Mouse (Mus musculus) limb, embryonic 12.5 days (tissue): Measurements from ENCODE around the gene Timm8b. TPM values are rescaled to one million over a fixed set of nuclear protein-coding genes. Genes with fewer than 3 reads are reported as not detected.
A peak's percentile ranks its signal among the peaks of the same experiment; 100 is the strongest.

Experiments used
- ATAC-seq: fragments of 200-750 bp; cut with Nextera tagmentation; 2 replicates; pipeline ENCODE4 v1.8.0; 2017; ENCODE audit warnings: low read depth, moderate TSS enrichment; ENCODE audit not compliant: insufficient number of reproducible peaks, insufficient read depth, low FRiP score, low TSS enrichment
- H3K27ac ChIP-seq: fragments of 300-500 bp; sonication (generic); 2 replicates; pipeline ENCODE4 v1.5.1; 2016; ENCODE audit warnings: mild to moderate bottlenecking, moderate library complexity
- H3K27me3 ChIP-seq: fragments of 300-500 bp; sonication (generic); 2 replicates; pipeline ENCODE4 v1.6.1; 2016; ENCODE audit warnings: mild to moderate bottlenecking, moderate library complexity
- H3K36me3 ChIP-seq: fragments of 300-500 bp; sonication (generic); 2 replicates; pipeline ENCODE4 v1.6.1; 2016; ENCODE audit warnings: mild to moderate bottlenecking, moderate library complexity
- H3K4me1 ChIP-seq: fragments of 300-500 bp; sonication (generic); replicated peaks from 2 replicates; pipeline ENCODE4 v1.6.1; 2016
- H3K4me2 ChIP-seq: fragments of 300-500 bp; sonication (generic); 2 replicates; pipeline ENCODE4 v1.6.1; 2016; ENCODE audit warnings: mild to moderate bottlenecking, moderate library complexity
- H3K4me3 ChIP-seq: fragments of 300-500 bp; sonication (generic); replicated peaks from 2 replicates; pipeline ENCODE4 v1.5.1; 2016; ENCODE audit warnings: mild to moderate bottlenecking
- H3K9ac ChIP-seq: fragments of 300-500 bp; sonication (generic); replicated peaks from 2 replicates; pipeline ENCODE4 v1.6.1; 2016; ENCODE audit warnings: mild to moderate bottlenecking, moderate library complexity
- H3K9me3 ChIP-seq: fragments of 300-500 bp; sonication (generic); 2 replicates; pipeline ENCODE4 v1.6.1; 2016; ENCODE audit warnings: mild to moderate bottlenecking, moderate library complexity
- WGBS: fragments of 180-500 bp; shearing (Covaris S2); methylation state at CpG from one replicate; pipeline ENCODE4 v1.1.7; 2016; 5-methylcytosine and 5-hydroxymethylcytosine counted together
- polyA plus RNA-seq: library from polyadenylated mRNA; unstranded; fragments of >200 nt; fragmentation: Nextera tagmentation; extraction: Ambion mirVana; gene quantifications from 2 replicates; pipeline ENCODE4 v1.2.1, GENCODE M21; 2016

The Timm8b gene
- 323 and 341 TPM in 2 replicates for polyA plus RNA-seq

GRCm38 (mm10) chr9:50603189-50603997 lies at the start of gene Timm8b, which contains the start of gene Sdhd:
Gene Timm8b, plus strand, starts transcription at chr9:50603910.
Gene Sdhd, minus strand, starts transcription at chr9:50603812.
- ATAC-seq: peak; percentile 94
- peaks cover 54% of the 10 kb centered on the region for H3K36me3 ChIP-seq

GRCm38 (mm10) chr9:50554241-50555093 lies 49.2 kb upstream of the Timm8b start, which contains the start of gene Il18:
Gene Il18, plus strand, starts transcription at chr9:50554827.
- no peak for ATAC-seq
- H3K4me2 ChIP-seq: peak within 1 kb of the TSS; percentile 17
- 0 out of 2 replicates have a peak within 1 kb of the TSS, but pooled peaks have one; percentile 12 for H3K9ac ChIP-seq
- H3K4me3 ChIP-seq: no peak within 1 kb of the TSS
- no peaks in the 10 kb centered on the region for H3K4me1 ChIP-seq
- H3K36me3 ChIP-seq: no peaks in the 10 kb centered on the region
- H3K9me3 ChIP-seq: no peaks in the 10 kb centered on the region
- H3K27me3 ChIP-seq: no peaks in the 10 kb centered on the region
- 32% methylated on average over 12 of the region's 12 CpGs for WGBS
- peak within 1 kb of the TSS; percentile 32; the same call in 1 of the 2 replicates for H3K27ac ChIP-seq

More at GRCm38 (mm10) chr9:50603189-50603997, at the start of gene Timm8b, which contains the start of gene Sdhd:
- Histone ChIP-seq H3K4me1 (peaks cover 27% of the 10 kb centered on the region), H3K27ac (peak within 1 kb of the TSS; percentile 91), H3K9ac (peak within 1 kb of the TSS; percentile 83), H3K9me3 (no peaks in the 10 kb centered on the region), H3K4me2 (peak within 1 kb of the TSS; percentile 80), H3K4me3 (peak within 1 kb of the TSS; percentile 89), H3K27me3 (no peaks in the 10 kb centered on the region)
- WGBS: under 1% methylated on average over 48 of the region's 48 CpGs

- H3K4me3 ChIP-seq: no peak within 1 kb of the TSS
- 28% methylated on average over 2 of the region's 2 CpGs for WGBS
- no peaks in the 10 kb centered on the region for H3K27me3 ChIP-seq
- no peaks in the 10 kb centered on the region for H3K4me1 ChIP-seq
- no peak for ATAC-seq
- no peaks in the 10 kb centered on the region for H3K9me3 ChIP-seq
- peak within 1 kb of the TSS; percentile 17 for H3K4me2 ChIP-seq
- peak within 1 kb of the TSS; percentile 32; the same call in 1 of the 2 replicates for H3K27ac ChIP-seq
- 0 out of 2 replicates have a peak within 1 kb of the TSS, but pooled peaks have one; percentile 12 for H3K9ac ChIP-seq
- no peaks in the 10 kb centered on the region for H3K36me3 ChIP-seq
These were observed 48.6 kb upstream of the Timm8b start, which contains the start of gene Bco2 for GRCm38 (mm10) chr9:50555094-50555446. Gene Bco2, minus strand, starts transcription at chr9:50555181.

DNA sequence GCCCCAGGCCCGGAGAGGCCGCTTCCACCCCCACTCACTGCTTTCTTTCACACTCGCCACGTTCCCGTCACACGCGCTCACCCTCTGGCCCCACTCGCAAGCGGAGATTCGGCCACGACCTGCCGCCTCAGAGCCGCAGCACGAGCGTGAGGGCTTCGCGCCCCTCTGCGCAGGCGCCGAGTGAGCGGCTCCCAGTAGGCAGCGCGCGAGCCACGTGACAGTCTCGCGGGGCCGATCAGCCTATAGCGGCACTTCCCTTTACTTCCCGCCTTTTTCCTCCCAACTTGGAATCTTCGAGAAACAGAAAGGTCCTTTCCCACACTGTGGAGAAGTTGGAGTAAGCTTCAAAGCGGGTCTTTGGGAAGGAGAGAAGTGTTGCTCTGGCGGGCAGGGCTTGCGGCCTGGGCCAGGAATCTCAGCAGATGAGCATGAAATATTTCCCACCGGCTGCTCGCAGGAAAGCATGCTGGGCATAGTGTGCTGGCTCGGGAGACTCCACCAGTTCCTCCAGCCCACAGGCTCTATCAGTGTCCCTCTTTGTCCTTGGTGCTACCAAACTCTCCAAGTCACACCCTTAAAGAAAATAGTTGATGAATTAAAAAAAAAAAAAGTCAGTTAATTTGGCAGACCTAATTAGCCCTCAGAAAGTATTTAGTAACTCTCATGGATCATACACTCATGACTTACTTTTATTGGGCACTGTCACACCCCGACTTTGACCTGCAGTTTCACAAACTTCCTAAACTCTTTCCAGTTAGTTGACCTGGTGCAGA lies 42.4 kb upstream of the Timm8b start, which contains the start of gene Tex12:
Gene Tex12 (minus strand): TSS at position 181 of the 773 bp plus-strand sequence.
- H3K4me3 ChIP-seq: no peak within 1 kb of the TSS
- no peaks in the 10 kb centered on the region for H3K27me3 ChIP-seq
- no peaks in the 10 kb centered on the region for H3K4me1 ChIP-seq
- 84% methylated on average over 38 of the region's 38 CpGs for WGBS
- ATAC-seq: no peak
- H3K27ac ChIP-seq: no peak within 1 kb of the TSS
- no peaks in the 10 kb centered on the region for H3K36me3 ChIP-seq
- H3K4me2 ChIP-seq: no peak within 1 kb of the TSS
- no peak within 1 kb of the TSS for H3K9ac ChIP-seq
- no peaks in the 10 kb centered on the region for H3K9me3 ChIP-seq

DNA sequence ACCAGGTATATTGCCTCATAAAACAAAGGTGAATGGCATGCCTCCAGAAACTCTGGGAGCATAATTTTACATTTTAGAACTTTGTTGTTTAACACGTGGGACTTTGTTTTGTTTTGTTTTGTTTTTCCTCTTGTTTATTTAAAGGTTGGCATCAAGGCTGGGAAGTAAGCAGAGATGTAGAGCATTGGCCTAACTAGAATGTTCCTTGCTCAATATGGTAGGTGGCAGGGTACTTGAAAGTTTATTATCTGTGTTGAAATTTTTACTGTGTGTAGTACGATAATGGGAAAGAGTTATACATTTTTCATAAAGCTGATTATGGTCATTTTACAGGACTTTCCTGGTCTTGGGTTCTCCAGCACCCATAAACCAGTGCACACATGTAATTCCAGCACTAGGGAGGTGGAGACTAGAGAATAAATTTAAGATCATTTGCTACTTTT lies 41.8 kb upstream of the Timm8b start:
- Histone ChIP-seq H3K27ac (no peak overlapping the region), H3K4me3 (no peak overlapping the region), H3K9ac (no peak overlapping the region), H3K36me3 (no peaks in the 10 kb centered on the region), H3K27me3 (no peaks in the 10 kb centered on the region), H3K9me3 (no peaks in the 10 kb centered on the region), H3K4me1 (no peaks in the 10 kb centered on the region), H3K4me2 (no peak overlapping the region)
- no peak for ATAC-seq
- 71% methylated on average over 2 of the region's 2 CpGs for WGBS

DNA sequence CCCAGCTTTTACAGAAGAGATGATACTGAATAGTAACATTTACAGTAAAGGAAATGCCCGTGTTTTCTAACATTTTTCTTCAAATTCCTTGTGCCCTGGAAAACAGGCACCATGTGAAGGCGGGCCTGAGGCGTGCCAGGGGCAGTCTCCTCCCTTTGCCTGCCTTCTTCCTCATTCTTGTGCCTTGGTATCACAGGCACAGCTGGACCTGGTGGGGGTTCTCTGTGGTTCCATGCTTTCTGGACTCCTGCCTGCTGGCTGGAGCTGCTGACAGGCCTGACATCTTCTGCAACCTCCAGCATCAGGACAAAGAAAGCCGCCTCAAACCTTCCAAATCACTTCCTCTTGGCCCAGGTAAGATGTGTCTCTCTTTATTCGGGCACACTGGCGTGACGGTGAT lies 38.5 kb upstream of the Timm8b start:
- H3K36me3 ChIP-seq: no peaks in the 10 kb centered on the region
- ATAC-seq: no peak
- no peaks in the 10 kb centered on the region for H3K27me3 ChIP-seq

GRCm38 (mm10) chr9:50565940-50566339 lies 37.8 kb upstream of the Timm8b start:
- Histone ChIP-seq H3K36me3 (no peaks in the 10 kb centered on the region), H3K4me1 (no peaks in the 10 kb centered on the region), H3K27ac (no peak overlapping the region), H3K9ac (no peak overlapping the region), H3K9me3 (no peaks in the 10 kb centered on the region), H3K4me2 (no peak overlapping the region), H3K4me3 (no peak overlapping the region), H3K27me3 (no peaks in the 10 kb centered on the region)
- WGBS: 82% methylated on average over 4 of the region's 4 CpGs
- ATAC-seq: no peak

More for the DNA sequence above, 38.5 kb upstream of the Timm8b start:
- Histone ChIP-seq H3K27ac (no peak overlapping the region), H3K4me3 (no peak overlapping the region), H3K9me3 (no peaks in the 10 kb centered on the region), H3K9ac (no peak overlapping the region), H3K4me1 (no peaks in the 10 kb centered on the region), H3K4me2 (no peak overlapping the region)
- 78% methylated on average over 7 of the region's 7 CpGs for WGBS

GRCm38 (mm10) chr9:50567372-50567771 lies 36.3 kb upstream of the Timm8b start:
- Histone ChIP-seq H3K4me3 (no peak overlapping the region), H3K27me3 (no peaks in the 10 kb centered on the region), H3K4me1 (no peaks in the 10 kb centered on the region), H3K27ac (no peak overlapping the region), H3K36me3 (no peaks in the 10 kb centered on the region), H3K9me3 (no peaks in the 10 kb centered on the region), H3K9ac (no peak overlapping the region), H3K4me2 (no peak overlapping the region)
- no peak for ATAC-seq
- WGBS: 91% methylated on average over 4 of the region's 4 CpGs

DNA sequence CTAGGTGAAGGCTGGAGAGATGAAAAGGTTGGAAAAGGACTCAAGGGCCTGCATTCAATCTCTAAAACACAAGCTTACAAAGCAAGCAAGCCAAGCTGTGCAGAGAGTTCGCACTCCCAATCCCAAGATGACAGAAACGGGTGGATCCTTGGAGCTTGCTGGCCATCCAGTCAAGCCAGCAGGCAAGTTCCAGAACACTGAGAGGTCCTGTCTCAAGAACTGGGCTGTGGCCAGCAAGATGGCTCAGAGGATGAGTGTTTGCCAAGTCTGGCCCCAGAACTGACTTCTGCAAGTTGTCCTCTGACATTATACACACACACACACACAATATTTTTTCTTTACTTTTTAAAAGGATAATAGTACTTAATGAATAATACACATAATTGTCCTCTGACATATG lies 35.8 kb upstream of the Timm8b start:
- Histone ChIP-seq H3K27me3 (no peaks in the 10 kb centered on the region), H3K27ac (no peak overlapping the region), H3K4me3 (no peak overlapping the region), H3K9me3 (no peaks in the 10 kb centered on the region), H3K36me3 (no peaks in the 10 kb centered on the region), H3K9ac (no peak overlapping the region), H3K4me2 (no peak overlapping the region), H3K4me1 (no peaks in the 10 kb centered on the region)
- ATAC-seq: no peak
- WGBS: 93% methylated on average over 2 of the region's 2 CpGs

DNA sequence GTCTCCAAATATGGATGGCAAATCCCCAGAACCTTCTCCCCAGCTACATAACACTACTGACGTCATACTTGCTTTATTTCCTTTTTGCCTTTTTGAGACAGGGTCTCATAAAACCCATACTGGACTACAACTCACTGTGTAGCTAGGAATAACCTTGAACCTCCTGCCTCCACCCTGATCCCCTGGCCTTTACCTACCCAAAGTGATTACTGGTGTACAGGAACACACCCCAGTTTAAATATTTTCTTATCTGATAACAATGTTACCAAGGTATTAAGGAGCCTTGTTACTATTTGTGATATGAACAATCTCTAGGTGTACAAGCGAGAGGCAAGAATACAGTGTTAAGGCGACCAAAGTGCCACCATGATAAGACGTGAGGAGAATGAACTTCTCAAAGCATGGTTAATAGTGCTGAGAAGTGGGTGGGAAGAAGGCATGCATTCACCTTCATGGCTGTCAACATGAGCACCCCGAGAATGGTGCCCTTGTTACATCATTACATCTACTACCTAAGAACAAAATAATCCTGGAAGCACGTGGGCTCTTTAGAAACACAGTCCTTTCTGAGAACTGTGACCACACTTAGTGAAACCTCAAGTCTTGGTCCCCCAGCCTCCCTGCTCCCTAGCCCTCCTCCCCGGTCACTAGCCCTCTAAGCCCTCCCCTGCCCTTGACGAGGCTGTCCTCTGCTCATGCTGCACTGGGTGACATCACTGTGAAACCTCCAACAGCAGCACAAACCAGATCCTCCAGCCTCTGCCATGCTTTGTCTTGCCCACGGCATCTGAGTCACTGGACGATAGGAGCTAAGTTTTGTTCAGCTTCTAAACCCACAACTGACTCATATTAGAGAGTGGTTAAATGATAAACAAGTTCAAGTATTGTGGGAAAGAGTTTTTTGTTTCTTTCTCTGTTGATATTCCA lies 33.8 kb upstream of the Timm8b start:
- Histone ChIP-seq H3K4me2 (no peak overlapping the region), H3K9ac (no peak overlapping the region), H3K4me3 (no peak overlapping the region), H3K27me3 (no peaks in the 10 kb centered on the region), H3K4me1 (peaks cover 7% of the 10 kb centered on the region; the same call in 1 of the 2 replicates), H3K36me3 (no peaks in the 10 kb centered on the region), H3K9me3 (no peaks in the 10 kb centered on the region), H3K27ac (no peak overlapping the region)
- ATAC-seq: no peak
- WGBS: 77% methylated on average over 10 of the region's 10 CpGs
